Comparison of ENCODE assay signal across 26 mouse cellular contexts in the genomic region with DNA sequence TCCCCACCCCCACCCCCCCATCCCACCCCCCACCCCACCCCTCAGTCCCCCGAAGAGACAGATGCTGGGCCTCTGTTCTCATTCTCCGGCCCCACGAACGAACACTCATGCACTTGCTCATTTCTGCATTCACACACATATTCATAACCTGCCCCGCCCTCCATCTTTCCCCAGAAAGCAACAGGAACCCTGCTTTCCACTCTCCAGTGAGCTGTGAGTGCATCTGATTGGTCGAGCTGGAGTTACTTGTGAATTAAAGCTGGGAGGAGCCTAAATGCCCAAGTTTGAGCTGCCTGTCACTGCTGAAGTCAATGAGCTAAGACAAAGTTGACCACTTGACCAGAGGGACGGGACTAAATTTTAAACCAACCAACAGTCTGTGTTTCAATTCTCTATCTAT. TPM values are rescaled to one million over a fixed set of nuclear protein-coding genes. Genes with fewer than 3 reads are reported as not detected.
"Had no signal": no experiment of that assay in that cellular context is flagged by ENCODE, and none has a peak within 500 bp of the region (broad histone marks: within the 10 kb centered on the region; RNA-seq: fewer than 3 reads in every experiment).

No protein-coding gene starts in this region.

- ATAC-seq: midbrain, embryonic 13.5 days; midbrain, embryonic 15.5 days had no signal

- H3K36me3 ChIP-seq: midbrain, embryonic 13.5 days; midbrain, embryonic 15.5 days; neural tube, embryonic 13.5 days; neural tube, embryonic 15.5 days had no signal

- H3K27me3 ChIP-seq: midbrain, embryonic 13.5 days; midbrain, embryonic 15.5 days; neural tube, embryonic 13.5 days; neural tube, embryonic 15.5 days had no signal

- H3K9me3 ChIP-seq: megakaryocyte, embryonic 14.5 days; midbrain, embryonic 13.5 days; midbrain, embryonic 15.5 days; neural tube, embryonic 13.5 days; neural tube, embryonic 15.5 days had no signal

- H3K27ac ChIP-seq: liver, embryonic 14.5 days; midbrain, embryonic 13.5 days; midbrain, embryonic 15.5 days; neural tube, embryonic 13.5 days; neural tube, embryonic 15.5 days had no signal

- H3K9ac ChIP-seq: liver, embryonic 14.5 days; lung, embryonic 14.5 days; midbrain, embryonic 13.5 days; midbrain, embryonic 15.5 days; neural tube, embryonic 13.5 days; neural tube, embryonic 15.5 days had no signal

- H3K4me3 ChIP-seq: midbrain, embryonic 13.5 days; midbrain, embryonic 15.5 days; myocyte; neural tube, embryonic 13.5 days; neural tube, embryonic 15.5 days had no signal

- DNase-seq: lung, adult 18-20 months; lung, embryonic 14.5 days; lung, postnatal 10 days; lung, postnatal 36 days; retina, postnatal 1 day; right cerebral cortex, adult 18-20 months; right cerebral cortex, postnatal 25 days; right cerebral cortex, postnatal 4 days; spleen, adult 18-20 months; thymus, adult 2 months; thymus, postnatal 25 days; thymus, postnatal 4 days had no signal

RNA-seq across cellular contexts. Expression of a gene that starts 25.2 kb away (rescaled TPM):
- total RNA-seq: midbrain, postnatal 0 days had no signal
- polyA plus RNA-seq: liver, embryonic 14.5 days; liver, embryonic 16.5 days; lung, embryonic 14.5 days; lung, embryonic 16.5 days; midbrain, embryonic 13.5 days; neural tube, embryonic 11.5 days; neural tube, embryonic 13.5 days; neural tube, embryonic 15.5 days; small intestine, adult 2 months; stomach, embryonic 16.5 days; thymus, adult 2 months; urinary bladder, adult 2 months had no signal
